Comparison of ENCODE assay signal across 21 mouse cellular contexts in the genomic region with DNA sequence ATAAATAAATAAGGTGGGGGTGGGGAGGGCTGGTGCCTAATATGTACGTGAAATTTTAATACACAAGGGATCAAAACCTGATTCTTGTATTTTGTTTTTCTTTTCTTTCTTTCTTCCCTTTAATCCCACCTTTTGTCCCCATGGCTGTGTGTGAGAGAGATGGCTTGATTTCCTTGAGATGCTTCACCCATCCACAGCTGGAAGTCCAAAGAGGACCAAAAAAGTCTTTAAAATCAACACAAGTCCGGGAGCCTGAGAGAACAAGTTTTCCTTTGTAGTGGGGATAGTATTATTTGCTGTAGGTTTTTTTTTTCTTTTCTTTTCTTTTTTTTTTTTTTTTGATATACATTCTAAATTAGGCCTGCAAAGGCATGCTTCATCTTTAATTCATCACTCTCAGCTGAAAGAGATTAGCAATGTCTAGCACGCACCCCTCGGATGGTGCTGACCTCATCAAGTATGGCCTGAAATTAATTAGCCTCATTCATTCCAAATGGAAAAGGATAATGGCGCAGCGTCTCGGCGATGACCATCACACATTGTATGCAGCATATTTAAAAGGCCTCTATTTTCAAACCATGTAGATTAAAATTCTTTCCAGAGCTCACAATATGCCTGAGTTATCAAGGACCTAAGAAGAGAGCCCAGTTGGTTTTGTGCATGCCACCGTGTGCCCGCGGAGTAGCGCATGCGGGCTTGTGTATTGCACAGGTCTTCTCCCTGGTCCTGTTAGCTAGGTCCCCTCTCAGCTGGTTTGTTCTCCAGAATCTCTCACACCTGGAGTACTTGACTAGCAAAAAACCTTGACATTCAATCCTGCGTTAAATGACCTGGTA. TPM values are rescaled to one million over a fixed set of nuclear protein-coding genes. Genes with fewer than 3 reads are reported as not detected.
DNase-seq lines count a peak whose midpoint lies in the region; ATAC-seq and TF ChIP-seq lines count a peak whose summit lies in the region.
"Had no signal": no experiment of that assay in that cellular context is flagged by ENCODE, and none has a peak within 500 bp of the region (broad histone marks: within the 10 kb centered on the region; RNA-seq: fewer than 3 reads in every experiment).

No protein-coding gene starts in this region.

- 22% methylated on average over 14 of the region's 14 CpGs for WGBS in forebrain, embryonic 12.5 days
- WGBS in hindbrain, embryonic 12.5 days = 51% methylated on average over 14 of the region's 14 CpGs
- 32% methylated on average over 14 of the region's 14 CpGs for WGBS in midbrain, embryonic 12.5 days

- no peak overlapping the region for H3K4me2 ChIP-seq in forebrain, embryonic 12.5 days
- peak overlapping the region; percentile 9; the same call in 1 of the 2 replicates for H3K4me2 ChIP-seq in hindbrain, embryonic 12.5 days (replicated peaks)
- peak overlapping the region; percentile 22; the same call in 1 of the 2 replicates for H3K4me2 ChIP-seq in midbrain, embryonic 12.5 days (replicated peaks)
- H3K4me2 ChIP-seq: embryonic facial prominence, embryonic 13.5 days; heart, embryonic 15.5 days; liver, embryonic 11.5 days had no signal

- no peak for TF ChIP-seq POLR2A in brain, embryonic 14.5 days (IDR thresholded peaks at IDR 0.05; ENCODE audit: borderline replicate concordance, extremely low read depth, insufficient read depth, insufficient read length, poor library complexity, severe bottlenecking)

- no peak overlapping the region for H3K4me3 ChIP-seq in forebrain, embryonic 12.5 days (replicated peaks)
- no peak overlapping the region for H3K4me3 ChIP-seq in hindbrain, embryonic 12.5 days
- no peak overlapping the region for H3K4me3 ChIP-seq in midbrain, embryonic 12.5 days
- H3K4me3 ChIP-seq in left cerebral cortex, adult 2 months = no peak overlapping the region
- H3K4me3 ChIP-seq: embryonic facial prominence, embryonic 13.5 days; heart, embryonic 15.5 days had no signal

- H3K27ac ChIP-seq in forebrain, embryonic 12.5 days = peak overlapping the region; percentile 80
- no peak overlapping the region; the same call in 1 of the 2 replicates for H3K27ac ChIP-seq in hindbrain, embryonic 12.5 days
- H3K27ac ChIP-seq in midbrain, embryonic 12.5 days (replicated peaks) = peak overlapping the region; percentile 58
- no peak overlapping the region for H3K27ac ChIP-seq in left cerebral cortex, adult 2 months
- H3K27ac ChIP-seq: embryonic facial prominence, embryonic 13.5 days; heart, embryonic 15.5 days had no signal

- peaks cover 9% of the 10 kb centered on the region for H3K27me3 ChIP-seq in forebrain, embryonic 12.5 days
- no peaks in the 10 kb centered on the region for H3K27me3 ChIP-seq in hindbrain, embryonic 12.5 days
- peaks cover 20% of the 10 kb centered on the region for H3K27me3 ChIP-seq in midbrain, embryonic 12.5 days
- H3K27me3 ChIP-seq: heart, embryonic 15.5 days; Patski had no signal

- no peak for TF ChIP-seq CTCF in brain, embryonic 14.5 days (IDR thresholded peaks at IDR 0.05; ENCODE audit: borderline replicate concordance, extremely low read depth, insufficient read depth, insufficient read length)
- TF ChIP-seq CTCF in left cerebral cortex, adult 2 months (IDR thresholded peaks at IDR 0.05) = no peak

- H3K9ac ChIP-seq in forebrain, embryonic 12.5 days = no peak overlapping the region
- H3K9ac ChIP-seq in hindbrain, embryonic 12.5 days = no peak overlapping the region
- no peak overlapping the region for H3K9ac ChIP-seq in midbrain, embryonic 12.5 days (replicated peaks)
- H3K9ac ChIP-seq: embryonic facial prominence, embryonic 13.5 days; heart, embryonic 15.5 days had no signal

- peak; percentile 90 for ATAC-seq in forebrain, embryonic 12.5 days (ENCODE audit: low FRiP score)
- ATAC-seq in hindbrain, embryonic 12.5 days (ENCODE audit: low FRiP score) = peak; percentile 81
- ATAC-seq in midbrain, embryonic 12.5 days (ENCODE audit: low FRiP score, low read depth) = peak; percentile 93
- ATAC-seq: Patski had no signal

- peaks cover 9% of the 10 kb centered on the region for H3K4me1 ChIP-seq in forebrain, embryonic 12.5 days
- H3K4me1 ChIP-seq in hindbrain, embryonic 12.5 days = 0 out of 2 replicates have a peak, but pooled peaks cover 3% of the 10 kb centered on the region
- H3K4me1 ChIP-seq in midbrain, embryonic 12.5 days = peaks cover 12% of the 10 kb centered on the region
- H3K4me1 ChIP-seq: embryonic facial prominence, embryonic 13.5 days; heart, embryonic 15.5 days had no signal

- intact Hi-C loops in left cerebral cortex, adult 2 months (cut with DNase I) = no loop called here

- no peaks in the 10 kb centered on the region for H3K9me3 ChIP-seq in forebrain, embryonic 12.5 days
- H3K9me3 ChIP-seq in hindbrain, embryonic 12.5 days (replicated peaks) = no peaks in the 10 kb centered on the region
- no peaks in the 10 kb centered on the region for H3K9me3 ChIP-seq in midbrain, embryonic 12.5 days
- H3K9me3 ChIP-seq: embryonic facial prominence, embryonic 13.5 days; heart, embryonic 15.5 days had no signal

- peak; percentile 90 for DNase-seq in brain, embryonic 14.5 days (ENCODE audit: low read depth)
- no peak for DNase-seq in left cerebral cortex, adult 2 months (ENCODE audit: extremely low spot score in 1 of 2, low spot score in 2 of 2)
- DNase-seq in cerebellum, postnatal 25 days = no peak
- no peak for DNase-seq in heart, adult 9 months (ENCODE audit: low spot score in 2 of 2)
- DNase-seq: adrenal gland, postnatal 25 days; cerebellum, adult 2 months; heart, adult 18-20 months; kidney, adult 18-20 months; kidney, postnatal 4 days; lung, postnatal 10 days; right cerebral cortex, postnatal 14 days had no signal

- no peaks in the 10 kb centered on the region for H3K36me3 ChIP-seq in forebrain, embryonic 12.5 days (replicated peaks)
- no peaks in the 10 kb centered on the region for H3K36me3 ChIP-seq in hindbrain, embryonic 12.5 days
- no peaks in the 10 kb centered on the region for H3K36me3 ChIP-seq in midbrain, embryonic 12.5 days
- H3K36me3 ChIP-seq: embryonic facial prominence, embryonic 13.5 days; heart, embryonic 15.5 days had no signal

RNA-seq across cellular contexts. Expression of gene Nr2f2, which starts 15.1 kb away (rescaled TPM):
- 244 and 291 TPM in 2 replicates for polyA plus RNA-seq in brain, embryonic 14.5 days (2012; rRNA removed)
- polyA plus RNA-seq in forebrain, embryonic 12.5 days (2016; fragmentation: Nextera tagmentation; extraction: Ambion mirVana) = 129 and 162 TPM in 2 replicates
- 133 and 146 TPM in 2 replicates for polyA plus RNA-seq in hindbrain, embryonic 12.5 days (2016; fragmentation: Nextera tagmentation; extraction: Ambion mirVana)
- 105 and 143 TPM in 2 replicates for polyA plus RNA-seq in midbrain, embryonic 12.5 days (2016; fragmentation: Nextera tagmentation; extraction: Ambion mirVana)
- 10 to 100 TPM; 38.9 to 45.2 TPM for total RNA-seq in left cerebral cortex, adult 2 months (2021)
- total RNA-seq: common myeloid progenitor, adult 5-6 weeks; hematopoietic stem cell, adult 5-6 weeks; megakaryocyte-erythroid progenitor cell, adult 5-6 weeks had no signal

Comparison
In these comparisons a context has a peak if more than half of its experiments do, and no peak if none do; other contexts are left out.
1. H3K27ac ChIP-seq: peak in forebrain, embryonic 12.5 days (single experiment) and midbrain, embryonic 12.5 days (single experiment); none in hindbrain, embryonic 12.5 days (single experiment) and left cerebral cortex, adult 2 months (single experiment).
2. Peak in every context shown above with its lines, with median percentiles within 50 percentile points of each other: ATAC-seq.